Mouse (Mus musculus) C2C12 (cell line): ENCODE data around the gene Wfdc5. TPM values are rescaled to one million over a fixed set of nuclear protein-coding genes. Genes with fewer than 3 reads are reported as not detected.

ENCODE experiments used
- H3K27me3 ChIP-seq: one replicate; pipeline ENCODE4 v1.6.1; 2011; ENCODE audit not compliant: control insufficient read depth, insufficient read depth, insufficient read length
- H3K36me3 ChIP-seq: one replicate; pipeline ENCODE4 v1.6.1; 2011; ENCODE audit not compliant: control insufficient read depth, insufficient read depth
- H3K4me3 ChIP-seq: one replicate; pipeline ENCODE4 v1.5.1; 2011; ENCODE audit warnings: mild to moderate bottlenecking, control low read depth; ENCODE audit not compliant: poor library complexity, insufficient read depth, severe bottlenecking
- H3K79me2 ChIP-seq: one replicate; pipeline ENCODE4 v1.6.1; 2011; ENCODE audit not compliant: control insufficient read depth, insufficient read depth
- H3K79me3 ChIP-seq: one replicate; pipeline ENCODE4 v1.6.1; 2011; ENCODE audit warnings: low read depth, control low read depth
- H3ac ChIP-seq: one replicate; pipeline ENCODE3; 2011; ENCODE audit warnings: low read depth; ENCODE audit not compliant: control insufficient read depth, insufficient read length
- CEBPB ChIP-seq: IDR thresholded peaks from one replicate; pipeline ENCODE4 v1.6.1; 2011; ENCODE audit warnings: low read depth, mild to moderate bottlenecking, control low read depth, moderate library complexity
- CTCF ChIP-seq: IDR thresholded peaks from one replicate; pipeline ENCODE4 v1.5.1; 2011; ENCODE audit not compliant: control insufficient read depth, insufficient read depth, insufficient read length
- FOSL1 ChIP-seq: IDR thresholded peaks from one replicate; pipeline ENCODE4 v1.8.0; 2011; ENCODE audit warnings: mild to moderate bottlenecking, low read length; ENCODE audit not compliant: poor library complexity, insufficient read depth, severe bottlenecking
- MAX ChIP-seq: IDR thresholded peaks from one replicate; pipeline ENCODE4 v1.6.1; 2011; ENCODE audit warnings: mild to moderate bottlenecking, control low read depth
- MYOD1 ChIP-seq: IDR thresholded peaks from one replicate; pipeline ENCODE4 v1.6.1; 2011; ENCODE audit warnings: low read depth; ENCODE audit not compliant: control insufficient read depth, insufficient read length
- MYOG ChIP-seq: IDR thresholded peaks from one replicate; pipeline ENCODE4 v1.6.1; 2011; ENCODE audit not compliant: control insufficient read depth, insufficient read length; ENCODE audit errors: extremely low read depth
- USF1 ChIP-seq: IDR thresholded peaks from one replicate; pipeline ENCODE4 v1.6.1; 2011; ENCODE audit warnings: low read depth, mild to moderate bottlenecking, control low read depth, moderate library complexity
- polyA plus RNA-seq: library from polyadenylated mRNA; unstranded; fragments of >200 nt; fragmentation: generic; extraction: Trizol; gene quantifications from one replicate; pipeline ENCODE4 v1.2.1, GENCODE M21; 2012; ENCODE audit warnings: missing spikeins

Gene Wfdc5
- polyA plus RNA-seq, 1 experiment: not detected

DNA sequence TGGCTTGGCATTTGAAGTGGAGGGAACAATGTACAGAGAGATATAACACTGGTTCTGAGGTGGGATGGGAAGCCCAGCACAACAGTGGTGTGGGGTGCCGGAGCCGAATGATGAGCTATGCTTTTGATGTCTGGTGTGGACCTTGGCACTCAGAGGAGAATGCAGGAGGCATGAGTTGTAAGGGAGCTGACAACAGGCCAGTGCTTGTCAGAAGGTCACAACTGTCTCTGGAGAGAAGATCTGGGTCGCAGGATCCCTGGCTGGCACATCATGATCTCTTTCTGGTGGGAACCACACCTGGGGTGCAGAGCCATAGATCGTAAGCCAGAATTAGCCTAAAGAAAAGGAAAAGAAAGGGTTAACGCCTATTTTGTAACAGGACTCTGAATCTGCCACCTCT, 4.7 kb downstream of the Wfdc5 start:
- H3K4me3 ChIP-seq: no peak overlapping the region
- H3K36me3 ChIP-seq: no peaks in the 10 kb centered on the region
- peaks cover 80% of the 10 kb centered on the region for H3K27me3 ChIP-seq
- no peak for TF ChIP-seq MAX
- no peak for TF ChIP-seq CEBPB
- H3K79me2 ChIP-seq: no peaks in the 10 kb centered on the region
- no peak overlapping the region for H3ac ChIP-seq
- H3K79me3 ChIP-seq: no peaks in the 10 kb centered on the region

DNA sequence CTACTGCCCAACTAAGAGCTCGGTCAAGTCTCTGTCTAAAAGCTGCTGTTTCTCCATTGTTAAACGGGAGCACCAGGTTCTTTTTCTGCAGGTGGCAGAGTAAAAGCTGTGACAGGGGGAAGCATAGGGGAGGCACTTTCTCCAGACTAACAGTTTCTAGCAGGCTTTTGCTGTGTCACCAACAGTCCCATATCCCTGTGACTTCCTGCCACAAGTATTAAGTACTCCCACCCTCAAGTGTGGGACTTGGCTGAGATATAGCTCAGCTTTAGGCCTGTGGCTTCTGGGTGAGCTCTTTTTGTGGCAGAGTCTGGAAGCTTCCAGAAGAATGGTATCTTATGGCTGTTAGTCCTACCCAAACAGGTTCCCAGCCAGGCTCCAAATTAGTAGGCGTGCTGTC, 6.7 kb downstream of the Wfdc5 start:
- Histone ChIP-seq H3K79me3 (no peaks in the 10 kb centered on the region), H3K79me2 (no peaks in the 10 kb centered on the region), H3ac (no peak overlapping the region), H3K4me3 (no peak overlapping the region), H3K36me3 (no peaks in the 10 kb centered on the region), H3K27me3 (peaks cover 73% of the 10 kb centered on the region)
- TF ChIP-seq FOSL1 (no peak), MYOD1 (no peak), CEBPB (no peak), MYOG (no peak), USF1 (no peak), MAX (no peak), CTCF (no peak)

DNA sequence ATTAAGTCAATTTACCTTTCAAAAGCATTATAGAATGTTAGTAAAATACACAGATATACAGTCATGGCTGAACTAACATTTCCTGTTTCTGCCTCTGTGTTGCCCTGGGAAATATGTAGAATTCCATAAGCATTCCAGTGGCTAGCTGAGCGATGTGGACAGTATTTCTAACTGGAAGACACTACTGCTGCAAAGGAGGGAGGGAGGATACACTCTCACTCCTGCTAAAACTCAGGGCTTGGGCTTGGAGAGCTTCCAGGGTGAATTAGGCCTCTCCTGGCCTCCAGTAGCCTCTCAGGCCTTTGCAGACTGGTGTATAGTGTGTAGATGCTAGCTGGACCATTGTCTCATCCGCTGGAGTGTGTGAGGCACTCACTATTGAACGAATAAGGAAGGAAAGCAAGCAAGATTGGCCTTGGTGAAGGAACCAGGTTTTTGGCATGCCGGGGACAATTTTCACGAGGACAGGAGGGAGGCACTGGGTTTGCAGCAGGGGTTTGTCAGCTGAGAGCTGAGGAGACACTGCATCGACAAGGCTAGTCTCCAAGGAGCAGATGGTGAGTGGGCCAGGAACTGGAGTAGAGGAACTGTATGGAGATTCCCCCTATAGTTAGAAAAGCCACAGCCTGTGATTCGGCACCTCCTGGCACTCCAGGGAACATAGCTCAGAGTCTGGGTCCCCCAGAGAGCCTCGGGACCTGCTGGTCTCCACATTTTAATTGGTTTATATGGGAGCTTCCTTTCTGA, 7.7 kb downstream of the Wfdc5 start:
- peaks cover 79% of the 10 kb centered on the region for H3K27me3 ChIP-seq
- no peaks in the 10 kb centered on the region for H3K79me3 ChIP-seq
- no peaks in the 10 kb centered on the region for H3K36me3 ChIP-seq
- no peaks in the 10 kb centered on the region for H3K79me2 ChIP-seq
- TF ChIP-seq CEBPB: no peak
- no peak for TF ChIP-seq MAX
- TF ChIP-seq USF1: no peak
- TF ChIP-seq MYOG: no peak
- TF ChIP-seq CTCF: no peak
- no peak for TF ChIP-seq MYOD1
- no peak for TF ChIP-seq FOSL1
- no peak overlapping the region for H3ac ChIP-seq
- no peak overlapping the region for H3K4me3 ChIP-seq

DNA sequence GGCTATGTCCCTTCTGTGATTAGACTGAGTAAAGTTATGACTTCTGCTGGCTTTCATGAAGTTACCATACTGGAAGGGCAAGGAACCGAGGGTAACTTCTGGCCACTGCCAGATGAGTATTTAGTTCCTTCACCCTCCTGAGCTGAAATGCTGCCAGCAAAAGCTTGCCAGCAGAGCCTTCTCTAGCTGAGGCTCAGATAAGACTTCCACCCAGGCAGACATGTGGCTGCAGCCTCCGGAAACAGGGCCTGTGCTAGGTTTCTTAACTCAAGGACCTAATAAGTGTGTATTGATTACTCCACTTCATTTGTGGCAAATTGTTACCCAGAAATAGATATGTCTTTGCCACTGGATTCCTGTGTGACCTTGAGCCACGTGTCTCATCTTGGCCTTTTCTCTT, 9.1 kb downstream of the Wfdc5 start:
- H3K36me3 ChIP-seq: no peaks in the 10 kb centered on the region
- H3ac ChIP-seq: no peak overlapping the region
- peaks cover 73% of the 10 kb centered on the region for H3K27me3 ChIP-seq
- H3K79me3 ChIP-seq: no peaks in the 10 kb centered on the region
- H3K79me2 ChIP-seq: no peaks in the 10 kb centered on the region
- TF ChIP-seq CEBPB: no peak
- no peak for TF ChIP-seq USF1
- TF ChIP-seq MYOD1: no peak
- TF ChIP-seq CTCF: no peak
- TF ChIP-seq MYOG: no peak
- TF ChIP-seq FOSL1: no peak
- TF ChIP-seq MAX: no peak
- H3K4me3 ChIP-seq: no peak overlapping the region

GRCm38 (mm10) chr2:164170902-164171301, 11.6 kb downstream of the Wfdc5 start, which contains the start of gene Kcns1:
Gene Kcns1, minus strand, starts transcription at chr2:164171113.
- no peaks in the 10 kb centered on the region for H3K79me3 ChIP-seq
- no peak within 1 kb of the TSS for H3ac ChIP-seq
- H3K36me3 ChIP-seq: no peaks in the 10 kb centered on the region
- peaks cover 70% of the 10 kb centered on the region for H3K27me3 ChIP-seq
- H3K4me3 ChIP-seq: no peak within 1 kb of the TSS
- H3K79me2 ChIP-seq: no peaks in the 10 kb centered on the region
- TF ChIP-seq MAX (no peak), MYOG (no peak), CTCF (no peak), CEBPB (no peak), FOSL1 (no peak), MYOD1 (no peak), USF1 (no peak)

- H3ac ChIP-seq: no peak overlapping the region
- TF ChIP-seq MYOD1: no peak
- no peak for TF ChIP-seq CTCF
- no peak for TF ChIP-seq USF1
- TF ChIP-seq CEBPB: no peak
- TF ChIP-seq MAX: no peak
- TF ChIP-seq MYOG: no peak
- no peak for TF ChIP-seq FOSL1
- no peak overlapping the region for H3K4me3 ChIP-seq
- H3K36me3 ChIP-seq: no peaks in the 10 kb centered on the region
- H3K79me3 ChIP-seq: no peaks in the 10 kb centered on the region
- no peaks in the 10 kb centered on the region for H3K79me2 ChIP-seq
- peaks cover 72% of the 10 kb centered on the region for H3K27me3 ChIP-seq
These were observed 12.2 kb downstream of the Wfdc5 start for GRCm38 (mm10) chr2:164170326-164170725.
